Mouse (Mus musculus) kidney, postnatal 25 days (tissue): Measurements from ENCODE around the gene Klf13.

Experiments used
- DNase-seq, 2 experiments: peaks; one replicate each; pipeline ENCODE4 v3.0.0; 2021; ENCODE audit warnings: mixed read lengths in 2 of 2

The Klf13 gene

GRCm38 (mm10) chr7:63947514-63948487 is 9.1 kb upstream of the Klf13 start:
- peak in 1 of 2 experiments; percentile 10 for DNase-seq

- DNase-seq = no peak
These were observed 5.2 kb upstream of the Klf13 start for GRCm38 (mm10) chr7:63943946-63944345.

- DNase-seq = peak in 1 of 2 experiments; percentile 36
These were observed 2.8 kb upstream of the Klf13 start for GRCm38 (mm10) chr7:63941501-63941900.

- no peak for DNase-seq
These were observed 2.3 kb upstream of the Klf13 start for GRCm38 (mm10) chr7:63941050-63941449.

- DNase-seq = no peak
These were observed 1.6 kb upstream of the Klf13 start for GRCm38 (mm10) chr7:63940321-63940720.

GRCm38 (mm10) chr7:63939397-63939951 is 759 bp upstream of the Klf13 start:
- peak; percentile 84 to 92 for DNase-seq

GRCm38 (mm10) chr7:63938066-63938913 is 425 bp downstream of the Klf13 start:
- peak in 1 of 2 experiments; percentile 65 for DNase-seq

GRCm38 (mm10) chr7:63937236-63938065 is 1.3 kb downstream of the Klf13 start:
- peak; percentile 87 to 96 for DNase-seq

GRCm38 (mm10) chr7:63936986-63937235 is 1.8 kb downstream of the Klf13 start:
- no peak for DNase-seq

GRCm38 (mm10) chr7:63936188-63936985 is 2.3 kb downstream of the Klf13 start:
- DNase-seq = peak; percentile 88 to 95

GRCm38 (mm10) chr7:63935809-63936187 is 2.9 kb downstream of the Klf13 start:
- peak in 1 of 2 experiments; percentile 55 for DNase-seq

- DNase-seq = peak in 1 of 2 experiments; percentile 63
These were observed 4.2 kb downstream of the Klf13 start for GRCm38 (mm10) chr7:63934530-63934929.

GRCm38 (mm10) chr7:63933905-63934304 is 4.8 kb downstream of the Klf13 start:
- no peak for DNase-seq

- DNase-seq = no peak
These were observed 6.3 kb downstream of the Klf13 start for GRCm38 (mm10) chr7:63932461-63932860.

GRCm38 (mm10) chr7:63930766-63931165 is 7.9 kb downstream of the Klf13 start:
- DNase-seq = peak in 1 of 2 experiments; percentile 53

- no peak for DNase-seq
These were observed 8.6 kb downstream of the Klf13 start for GRCm38 (mm10) chr7:63930132-63930531.

GRCm38 (mm10) chr7:63929080-63929479 is 9.6 kb downstream of the Klf13 start:
- peak; percentile 80 to 90 for DNase-seq

- peak in 1 of 2 experiments; percentile 1 for DNase-seq
These were observed 11.6 kb downstream of the Klf13 start for GRCm38 (mm10) chr7:63927121-63927520.

- peak in 1 of 2 experiments; percentile 41 for DNase-seq
These were observed 12.2 kb downstream of the Klf13 start for GRCm38 (mm10) chr7:63926492-63926891.

- DNase-seq = peak; percentile 67 to 94
These were observed 13.0 kb downstream of the Klf13 start for GRCm38 (mm10) chr7:63925413-63926360.
